Mouse (Mus musculus) A20 (cell line): ENCODE measurements around the gene Plet1.

ENCODE experiments used
- DNase-seq: peaks from one replicate; pipeline ENCODE4 v3.0.0-alpha.2; 2011; ENCODE audit warnings: low read depth, low spot score

Gene Plet1

DNA sequence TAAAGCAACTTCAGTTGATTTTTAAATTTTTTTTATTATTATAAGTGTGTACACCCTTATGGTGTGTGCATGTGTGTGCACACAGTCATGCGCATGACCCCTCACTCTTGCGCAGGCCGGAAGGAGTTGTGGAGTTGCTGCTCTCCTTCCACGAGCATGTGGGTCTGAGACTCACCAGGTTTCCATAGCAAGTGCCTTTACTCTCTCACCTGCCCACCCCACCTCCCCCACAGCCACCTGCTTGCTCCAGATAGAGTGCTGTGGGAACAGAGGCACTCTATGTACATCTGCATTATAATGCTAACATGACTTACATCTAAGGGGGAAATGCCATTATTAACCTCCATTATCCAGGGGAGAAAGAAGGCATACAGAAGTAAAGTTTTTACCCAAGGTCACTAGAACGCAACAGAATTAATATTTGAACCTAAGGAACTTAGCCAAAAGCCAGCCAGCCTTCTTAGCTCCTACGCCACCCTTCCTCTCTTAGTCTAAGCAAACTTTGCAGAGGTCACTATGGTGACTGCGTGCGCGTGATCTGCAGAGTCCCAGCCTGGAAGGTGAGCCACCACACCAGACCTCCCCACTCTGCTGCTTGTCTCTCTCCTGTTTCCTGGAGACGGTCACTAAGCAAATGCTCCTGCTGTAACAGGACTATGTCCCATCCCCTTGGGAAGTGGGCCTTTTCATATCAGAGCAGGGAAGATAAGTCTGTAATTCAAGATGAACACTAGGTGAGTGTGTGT is 1.3 kb downstream of the Plet1 start:
- DNase-seq, result no peak

DNA sequence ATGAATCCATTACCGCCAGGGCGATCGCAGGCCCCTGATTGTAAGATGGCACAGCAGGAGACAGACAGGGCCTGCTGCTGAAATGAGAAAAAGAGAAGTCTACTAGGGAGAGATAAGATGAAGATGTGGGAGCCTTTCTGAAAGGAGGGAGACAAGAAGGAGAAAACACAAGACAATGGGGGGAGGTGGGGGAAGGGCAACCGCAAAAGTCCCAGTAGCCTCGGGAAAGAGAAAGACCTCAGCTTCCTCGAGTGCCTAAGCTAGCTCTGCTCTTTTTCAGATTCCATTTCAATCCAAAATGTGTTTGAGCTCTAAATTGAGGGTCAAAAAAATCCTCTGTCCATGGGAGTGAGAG is 1.8 kb downstream of the Plet1 start:
- no peak for DNase-seq

DNA sequence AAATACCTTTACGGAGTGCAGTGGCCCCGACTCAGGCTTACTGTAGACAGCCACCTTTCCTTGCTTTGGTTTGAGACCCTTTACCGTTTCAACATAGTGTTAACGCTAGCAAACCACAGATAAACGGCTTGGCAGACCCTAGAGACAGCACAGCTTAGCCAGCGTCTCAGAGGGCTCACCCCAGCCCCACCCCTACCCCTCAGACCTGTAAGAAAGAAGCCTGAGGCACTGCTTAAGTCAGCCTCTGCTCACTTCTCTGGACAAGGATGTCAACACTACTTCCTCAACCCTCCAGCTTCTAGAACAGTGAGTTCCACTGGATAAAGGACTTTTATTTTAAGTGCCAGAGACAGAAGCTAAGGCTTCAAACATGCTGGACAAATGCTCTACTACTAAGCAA is 2.2 kb downstream of the Plet1 start:
- no peak for DNase-seq

DNA sequence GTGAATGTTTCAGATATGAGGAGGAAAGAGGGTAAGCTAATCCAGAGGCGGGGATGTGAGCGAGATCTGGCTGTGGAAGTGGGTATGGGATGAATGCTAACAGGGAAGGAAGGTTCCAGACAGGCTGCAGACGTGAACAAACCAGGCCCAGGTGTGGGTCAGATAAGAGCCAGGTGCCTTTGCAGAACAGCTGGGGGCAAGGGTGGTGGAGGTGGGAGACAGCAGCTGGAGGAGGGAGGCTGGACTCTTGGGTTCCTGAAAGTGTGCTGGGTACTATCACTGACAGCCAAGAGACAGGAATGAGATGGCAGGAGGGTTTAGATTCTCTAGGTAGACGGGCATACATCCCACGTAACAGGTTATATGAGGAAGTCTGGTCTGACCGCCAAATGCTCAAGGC is 2.8 kb downstream of the Plet1 start:
- DNase-seq, result no peak

DNA sequence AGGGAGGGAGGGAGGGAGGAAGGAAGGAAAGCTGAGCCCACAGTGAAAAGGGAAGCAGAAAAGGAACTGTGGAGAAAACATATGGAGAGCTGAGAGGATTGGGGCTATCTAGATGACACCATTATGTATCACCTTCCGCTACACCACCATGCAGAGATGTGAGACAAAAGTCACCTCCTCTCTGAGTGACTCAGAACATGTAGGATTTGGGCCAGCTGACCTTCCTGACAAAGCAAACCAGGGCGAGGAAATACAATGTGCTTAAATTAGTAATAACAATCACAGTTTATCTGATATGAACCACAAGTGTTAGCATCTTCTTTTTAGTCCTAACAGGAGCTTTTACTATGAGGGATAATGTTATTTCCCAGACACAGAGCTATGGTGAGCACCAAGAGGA is 3.2 kb downstream of the Plet1 start:
- DNase-seq, result no peak

DNA sequence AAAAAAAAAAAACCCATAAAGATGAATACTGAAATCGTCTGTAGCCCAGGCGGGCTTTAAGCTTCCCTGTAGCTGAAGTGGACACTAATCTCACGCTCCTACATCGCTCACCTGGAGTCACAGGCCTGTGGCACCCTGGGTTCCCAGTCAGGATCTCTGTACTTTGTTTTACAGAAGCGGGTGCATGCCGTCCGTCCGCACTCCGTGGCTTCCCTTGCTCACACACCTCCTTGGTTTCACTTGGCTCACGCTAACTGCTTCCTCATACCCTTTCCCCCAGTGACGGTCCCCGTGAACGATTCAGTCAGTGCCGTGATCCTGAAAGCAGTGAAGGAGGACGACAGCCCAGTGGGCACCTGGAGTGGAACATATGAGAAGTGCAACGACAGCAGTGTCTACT is 4.5 kb downstream of the Plet1 start:
- DNase-seq, result no peak

DNA sequence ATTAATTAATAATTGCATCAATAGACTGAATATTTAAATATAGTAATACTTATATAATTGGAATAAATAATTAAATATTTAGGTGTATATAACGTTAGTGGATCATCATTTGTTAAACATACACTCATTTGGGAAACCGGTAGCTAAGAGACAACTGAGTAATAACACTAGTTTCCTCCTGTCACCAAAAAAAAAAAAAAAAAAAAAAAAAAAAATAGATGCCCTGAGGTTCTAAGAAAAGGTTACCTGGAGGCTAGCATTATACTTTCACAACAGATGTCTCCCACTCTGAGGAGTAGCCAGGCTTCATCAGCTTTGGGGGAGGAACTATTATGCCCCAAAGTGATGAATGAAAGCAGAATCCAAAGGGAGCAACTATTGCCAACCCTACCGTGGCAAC is 5.5 kb downstream of the Plet1 start:
- DNase-seq, result no peak

DNA sequence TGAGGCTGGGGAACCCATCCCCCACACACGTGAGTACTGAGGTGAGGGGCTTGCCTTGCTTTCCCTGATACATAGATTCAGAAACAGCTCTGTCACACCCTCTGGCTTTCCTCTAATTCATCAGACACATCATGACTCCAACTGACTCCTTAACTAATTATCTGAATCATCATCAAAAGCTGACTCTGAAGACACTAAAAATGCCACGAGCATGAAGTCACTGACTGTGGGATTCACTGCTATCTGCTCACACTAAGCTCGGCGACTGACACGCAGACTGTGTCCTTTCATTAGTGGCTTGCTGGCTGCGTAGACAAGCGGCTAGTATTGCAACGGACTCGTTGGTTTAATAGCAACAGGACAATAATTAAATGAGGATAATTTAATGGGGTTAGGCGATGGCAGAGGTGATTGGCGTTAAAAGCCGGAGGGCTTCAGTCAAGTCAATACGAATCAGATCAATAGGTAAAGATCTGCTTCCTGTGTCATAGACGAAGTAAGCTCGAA is 6.2 kb downstream of the Plet1 start:
- no peak for DNase-seq

DNA sequence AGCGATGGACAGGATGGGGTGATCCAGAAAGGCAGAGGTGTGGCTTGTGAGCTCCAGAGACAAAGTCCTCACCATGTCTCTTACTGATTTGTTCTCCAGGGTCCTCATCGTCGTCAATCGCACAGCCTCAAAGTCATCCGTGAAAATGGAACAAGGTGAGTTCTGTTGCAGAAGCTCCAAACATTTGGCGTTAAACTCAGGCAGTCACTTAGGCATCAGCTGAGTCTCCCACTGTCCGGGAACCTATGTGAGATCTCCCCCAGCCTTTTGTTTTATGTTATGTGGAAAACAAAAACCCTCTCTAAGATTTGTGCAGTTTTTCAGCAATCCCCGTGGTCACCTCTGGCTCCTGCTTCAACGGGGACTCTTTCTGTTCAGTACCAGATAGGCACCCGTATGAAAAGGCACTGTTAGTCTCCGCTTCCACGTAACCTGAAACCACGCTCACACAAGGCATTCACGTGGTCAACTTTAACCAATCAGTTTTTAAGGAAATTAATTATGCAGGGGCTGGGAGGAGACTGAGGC is 6.7 kb downstream of the Plet1 start:
- DNase-seq, result peak; percentile 89

DNA sequence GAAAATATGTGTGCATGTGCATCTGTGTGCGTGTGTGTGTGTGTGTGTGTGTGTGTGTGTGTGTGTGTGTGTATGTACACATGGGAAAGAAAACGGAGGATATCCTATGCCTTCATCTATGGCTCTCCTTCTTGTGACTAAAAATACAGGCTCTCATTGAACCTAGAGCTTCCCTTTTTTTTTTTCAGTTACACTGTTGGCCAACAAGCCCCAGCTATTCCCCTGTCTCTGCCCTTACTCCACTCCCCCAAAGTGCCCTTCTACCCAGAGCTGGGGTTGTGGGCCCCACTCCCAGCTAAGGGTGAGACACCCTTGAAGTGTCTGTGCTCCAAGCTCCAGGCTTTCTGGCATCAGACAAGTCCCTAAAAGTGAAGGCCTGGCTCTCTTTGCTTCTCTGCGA is 8.6 kb downstream of the Plet1 start:
- no peak for DNase-seq

DNA sequence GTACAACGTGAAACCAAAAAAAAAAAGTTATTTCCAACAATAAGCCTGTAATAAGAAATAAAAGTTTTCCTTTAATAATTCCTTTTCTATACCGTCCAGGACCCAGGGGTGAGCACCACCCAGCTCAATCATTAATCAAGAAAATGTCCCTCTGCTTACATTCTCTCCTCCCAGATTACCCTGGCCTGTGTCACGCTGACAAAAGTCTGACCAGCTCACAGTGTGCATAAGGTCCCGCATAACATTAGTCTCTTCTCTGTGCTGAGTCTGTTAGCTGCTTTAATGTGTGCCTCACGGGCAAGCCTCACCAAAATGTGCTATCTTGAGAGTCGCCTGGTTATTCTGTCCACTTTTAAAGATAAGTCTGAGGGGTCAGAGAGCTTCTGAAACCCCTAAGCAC is 11.1 kb downstream of the Plet1 start:
- DNase-seq, result no peak

DNA sequence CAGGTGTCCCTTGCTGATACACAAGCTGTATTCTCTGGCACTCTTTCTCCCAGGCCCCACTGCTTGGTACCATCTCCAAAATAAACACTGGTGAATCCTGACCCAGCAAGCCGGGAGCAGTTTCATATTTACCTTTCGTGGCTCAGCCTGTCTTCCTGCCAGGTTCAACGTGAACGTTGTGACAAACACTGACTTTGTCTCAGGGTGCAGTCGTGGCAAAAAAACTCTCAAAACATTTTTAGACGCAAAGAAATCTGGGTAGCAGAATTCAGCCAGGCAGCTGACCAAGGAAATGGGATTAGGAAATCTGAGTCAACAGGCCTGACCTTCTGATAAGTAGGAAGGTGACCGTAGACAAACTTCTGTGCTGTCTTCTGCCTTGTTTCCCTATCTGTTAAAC is 13.2 kb downstream of the Plet1 start:
- DNase-seq, result no peak

DNA sequence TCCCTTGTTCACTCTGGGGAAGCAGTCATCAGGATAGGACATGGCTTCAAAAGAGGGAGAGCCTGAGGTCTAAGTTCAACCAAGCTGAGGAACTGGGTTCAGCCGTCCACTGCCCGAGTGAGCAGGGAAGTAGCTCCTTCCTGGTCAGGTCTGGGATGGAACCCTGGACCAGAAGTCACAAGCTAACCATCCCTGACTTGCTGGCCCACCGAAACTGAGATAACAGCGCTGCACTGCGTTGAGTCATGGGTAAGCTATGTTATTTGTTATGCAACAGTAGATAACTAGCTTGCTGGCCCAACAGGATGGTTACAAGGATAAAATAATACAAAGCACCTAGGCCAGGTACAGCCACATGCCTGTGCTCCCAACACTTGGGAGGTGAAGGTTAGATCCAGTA is 21.1 kb downstream of the Plet1 start:
- no peak for DNase-seq

DNA sequence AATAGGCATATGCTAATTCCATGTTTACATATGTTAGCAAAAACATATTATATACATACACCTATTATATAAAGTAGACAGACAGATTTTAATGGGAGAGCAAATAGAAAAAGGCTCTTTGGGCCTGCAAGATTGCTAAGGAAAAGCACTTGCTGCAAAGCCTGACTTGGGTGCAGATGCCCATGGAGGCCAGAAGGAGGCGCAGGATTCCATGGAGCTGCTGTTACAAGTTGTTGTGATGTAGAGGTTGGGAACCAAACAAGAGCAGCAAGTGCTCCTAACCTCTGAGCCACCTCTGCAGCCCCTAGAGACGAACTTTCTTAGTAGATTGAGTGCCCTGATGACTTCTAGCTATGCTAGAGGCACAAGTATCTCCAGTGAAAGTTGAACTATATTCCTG is 24.5 kb downstream of the Plet1 start:
- DNase-seq, result peak; percentile 42

DNA sequence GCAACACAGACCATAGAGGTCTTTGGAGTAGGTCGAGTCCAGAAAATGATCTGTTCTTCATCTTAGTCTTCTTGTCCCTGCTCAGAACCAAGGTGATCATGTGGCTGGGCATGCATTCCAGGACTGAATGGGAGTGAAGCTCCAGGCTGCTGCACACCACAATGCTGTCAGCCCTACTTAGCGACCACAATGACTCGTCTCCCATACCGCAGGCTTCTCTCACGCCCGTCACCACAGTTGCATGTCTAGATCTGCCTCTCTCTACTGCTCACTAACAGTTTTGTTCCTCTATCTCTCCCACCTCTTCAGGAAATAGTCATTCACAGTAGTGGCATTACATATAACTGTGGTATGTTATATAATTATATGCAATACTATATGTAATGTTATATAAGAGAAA is 26.4 kb downstream of the Plet1 start:
- DNase-seq, result no peak

DNA sequence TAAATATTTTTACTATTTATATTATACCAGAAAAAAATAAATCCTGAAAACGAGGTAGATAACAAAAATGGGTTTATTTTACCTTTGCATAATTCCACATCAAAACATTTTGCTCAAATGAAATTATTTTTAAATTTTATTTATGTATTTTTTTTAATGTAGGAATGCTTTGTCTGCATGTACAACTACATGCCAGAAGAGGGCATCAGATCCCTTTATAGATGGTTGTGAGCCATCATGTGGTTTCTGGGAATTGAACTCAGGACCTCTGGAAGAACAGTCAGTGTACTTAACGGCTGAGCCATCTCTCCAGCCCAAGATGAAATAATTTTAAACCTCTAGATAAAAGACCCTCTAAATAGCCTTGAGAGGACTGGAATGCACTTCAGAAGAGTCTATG is 27.2 kb downstream of the Plet1 start:
- DNase-seq, result no peak

DNA sequence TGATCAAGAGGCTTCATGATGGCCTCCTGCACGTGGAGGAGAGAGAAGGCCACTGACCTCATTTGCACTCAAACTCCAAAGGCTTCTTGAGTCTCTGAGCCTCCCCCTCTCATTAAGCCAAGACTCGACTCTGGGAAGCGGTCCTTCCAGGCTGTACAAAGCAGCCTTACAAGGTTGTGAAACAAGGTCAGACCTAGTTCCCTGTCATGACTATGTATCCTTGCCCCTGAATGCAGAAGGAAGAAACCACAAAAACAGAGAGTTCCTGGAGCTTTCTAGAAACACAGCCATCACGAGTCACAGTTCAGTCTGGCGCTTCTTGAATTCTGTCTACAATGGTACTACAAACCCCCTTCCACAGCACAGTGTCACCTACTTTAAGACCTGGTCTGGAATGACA is 28.2 kb downstream of the Plet1 start:
- DNase-seq, result no peak

DNA sequence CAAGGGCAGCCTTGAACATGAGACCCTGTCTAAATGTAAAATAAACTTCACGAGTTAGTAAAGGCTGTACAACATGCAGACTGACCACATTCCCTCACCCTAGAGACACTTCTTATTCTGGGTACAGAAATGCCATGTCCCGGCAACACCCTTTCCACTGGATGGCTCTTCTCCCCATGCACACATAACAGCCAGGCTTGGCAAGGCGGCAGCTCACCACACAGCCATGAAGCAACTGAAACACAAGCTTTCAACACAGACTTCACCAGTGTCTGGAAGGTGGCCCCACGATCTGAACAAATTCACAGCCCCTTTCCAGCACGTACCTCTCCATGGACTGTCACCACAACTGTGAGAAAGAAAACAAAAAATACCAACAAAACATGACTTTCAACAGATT is 30.6 kb downstream of the Plet1 start:
- no peak for DNase-seq

DNA sequence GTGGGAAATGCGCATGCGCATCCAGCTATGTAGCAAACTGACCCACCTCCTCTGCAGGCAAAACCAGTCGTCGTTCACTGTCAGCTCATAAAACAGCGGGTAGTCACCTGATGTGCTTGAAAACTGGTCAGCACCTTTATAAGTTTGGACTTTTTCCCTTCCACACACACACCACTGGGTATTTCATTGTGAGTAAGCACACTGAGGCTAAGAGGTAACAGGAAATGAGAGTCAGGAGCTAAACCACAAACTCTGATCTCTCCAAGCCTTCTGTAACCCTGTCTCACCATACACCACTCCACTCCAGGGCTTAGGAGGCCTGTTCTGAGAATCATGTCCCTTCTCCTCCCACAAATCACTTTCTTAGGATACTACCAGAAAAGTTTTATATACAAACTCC is 31.3 kb downstream of the Plet1 start:
- DNase-seq, result no peak

DNA sequence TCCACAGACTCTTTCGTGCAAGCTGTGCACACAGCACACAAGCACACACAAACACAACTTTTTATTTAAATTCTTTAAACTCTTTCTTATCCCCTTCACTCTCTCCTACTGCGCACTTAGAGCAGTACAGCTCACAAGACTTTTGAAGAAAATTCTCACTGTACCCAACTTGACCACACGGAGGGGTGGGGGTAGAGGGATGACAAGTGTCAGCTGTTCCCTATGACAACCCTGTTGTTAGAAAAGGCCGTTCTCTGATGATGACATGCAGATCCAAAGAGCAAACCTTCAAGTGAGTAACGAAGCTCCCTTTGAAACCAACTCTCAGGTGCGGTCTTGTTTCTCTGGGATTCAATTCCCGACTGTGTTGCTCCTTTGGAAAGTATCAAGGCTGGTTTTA is 33.5 kb downstream of the Plet1 start:
- peak; percentile 64 for DNase-seq

DNA sequence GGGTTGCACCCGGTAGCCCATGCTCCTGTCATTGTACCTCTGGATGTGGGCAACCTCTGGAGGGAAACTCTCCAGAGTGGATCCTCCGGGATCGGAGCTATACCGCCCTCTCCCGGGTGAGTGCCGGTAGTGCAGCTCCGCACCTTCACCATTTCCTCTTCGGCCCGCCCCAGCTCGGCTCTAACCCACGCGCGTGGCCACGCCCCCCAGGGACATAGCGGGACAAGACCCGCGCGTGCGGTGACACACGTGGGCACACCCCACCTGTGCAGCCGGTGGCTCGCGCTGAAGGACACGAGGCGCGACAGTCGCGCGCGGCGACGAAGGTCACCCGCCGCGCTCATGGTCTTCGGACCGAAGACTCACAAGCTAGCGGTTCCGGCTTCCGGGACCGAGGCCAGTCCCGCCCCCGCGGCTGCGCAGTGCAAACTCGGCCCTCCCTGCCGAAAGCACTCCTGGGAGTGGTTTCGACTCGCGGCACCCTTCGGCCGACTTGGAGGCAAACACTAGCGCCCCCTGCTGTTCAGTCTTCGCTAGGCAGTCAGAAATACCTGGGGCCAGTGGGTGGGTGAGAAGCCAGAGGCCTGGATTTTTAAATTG is 34.1 kb downstream of the Plet1 start, which contains the start of gene Pts:
Gene Pts, minus strand, starts transcription at position 432 of the 600 bp plus-strand sequence.
- peak; percentile 99 for DNase-seq

DNA sequence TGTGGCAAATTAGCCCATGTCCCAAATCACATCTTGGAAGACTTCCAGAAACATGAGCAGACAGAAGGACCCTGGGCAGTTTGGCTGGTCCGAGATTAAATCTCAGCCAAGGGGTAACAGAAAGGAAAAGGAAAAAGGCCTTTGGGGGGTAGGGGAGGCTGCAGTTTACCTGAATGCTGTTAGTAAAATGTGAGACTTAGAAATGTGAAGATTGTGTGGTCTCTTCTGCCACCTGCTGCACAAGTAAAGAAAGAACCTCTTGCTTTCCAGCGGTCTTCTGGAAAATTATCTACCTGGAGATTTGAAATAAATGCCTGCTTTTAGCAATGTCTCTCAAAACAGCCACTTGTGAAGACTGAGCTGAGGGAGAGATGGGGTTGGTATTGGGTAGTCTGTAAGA is 36.6 kb downstream of the Plet1 start:
- DNase-seq, result peak; percentile 62

DNA sequence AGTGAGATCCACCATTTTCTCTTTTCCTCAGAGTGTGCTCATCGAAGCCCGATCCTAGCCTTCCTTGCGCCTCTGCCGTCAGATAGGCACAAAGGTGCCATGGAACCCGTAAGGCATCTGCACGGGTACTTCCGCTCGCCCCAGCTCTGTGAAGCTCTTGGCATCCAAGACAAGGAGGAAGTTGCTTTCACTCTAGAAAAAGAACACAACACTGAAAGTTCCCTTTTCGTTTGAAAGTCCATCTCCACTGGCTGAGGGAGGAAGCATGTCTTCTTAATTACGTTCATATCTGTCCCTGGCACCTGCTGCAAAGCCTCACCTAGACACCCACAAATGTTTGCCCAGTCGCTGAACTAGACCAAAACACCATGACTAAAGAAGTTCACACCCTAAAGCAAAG is 39.0 kb downstream of the Plet1 start:
- peak; percentile 86 for DNase-seq
